Mouse (Mus musculus) C2C12 (cell line): ENCODE results near the gene Usp7. TPM values are rescaled to one million over a fixed set of nuclear protein-coding genes. Genes with fewer than 3 reads are reported as not detected.

Experiments
- H3K27me3 ChIP-seq: one replicate; pipeline ENCODE4 v1.6.1; 2011; ENCODE audit not compliant: control insufficient read depth, insufficient read depth, insufficient read length
- H3K36me3 ChIP-seq: one replicate; pipeline ENCODE4 v1.6.1; 2011; ENCODE audit not compliant: control insufficient read depth, insufficient read depth
- H3K4me3 ChIP-seq: one replicate; pipeline ENCODE4 v1.5.1; 2011; ENCODE audit warnings: mild to moderate bottlenecking, control low read depth; ENCODE audit not compliant: poor library complexity, insufficient read depth, severe bottlenecking
- H3K79me2 ChIP-seq: one replicate; pipeline ENCODE4 v1.6.1; 2011; ENCODE audit not compliant: control insufficient read depth, insufficient read depth
- H3K79me3 ChIP-seq: one replicate; pipeline ENCODE4 v1.6.1; 2011; ENCODE audit warnings: low read depth, control low read depth
- H3ac ChIP-seq: one replicate; pipeline ENCODE3; 2011; ENCODE audit warnings: low read depth; ENCODE audit not compliant: control insufficient read depth, insufficient read length
- CEBPB ChIP-seq: IDR thresholded peaks from one replicate; pipeline ENCODE4 v1.6.1; 2011; ENCODE audit warnings: low read depth, mild to moderate bottlenecking, control low read depth, moderate library complexity
- CTCF ChIP-seq: IDR thresholded peaks from one replicate; pipeline ENCODE4 v1.5.1; 2011; ENCODE audit not compliant: control insufficient read depth, insufficient read depth, insufficient read length
- FOSL1 ChIP-seq: IDR thresholded peaks from one replicate; pipeline ENCODE4 v1.8.0; 2011; ENCODE audit warnings: mild to moderate bottlenecking, low read length; ENCODE audit not compliant: poor library complexity, insufficient read depth, severe bottlenecking
- MAX ChIP-seq: IDR thresholded peaks from one replicate; pipeline ENCODE4 v1.6.1; 2011; ENCODE audit warnings: mild to moderate bottlenecking, control low read depth
- MYOD1 ChIP-seq: IDR thresholded peaks from one replicate; pipeline ENCODE4 v1.6.1; 2011; ENCODE audit warnings: low read depth; ENCODE audit not compliant: control insufficient read depth, insufficient read length
- MYOG ChIP-seq: IDR thresholded peaks from one replicate; pipeline ENCODE4 v1.6.1; 2011; ENCODE audit not compliant: control insufficient read depth, insufficient read length; ENCODE audit errors: extremely low read depth
- USF1 ChIP-seq: IDR thresholded peaks from one replicate; pipeline ENCODE4 v1.6.1; 2011; ENCODE audit warnings: low read depth, mild to moderate bottlenecking, control low read depth, moderate library complexity
- polyA plus RNA-seq: library from polyadenylated mRNA; unstranded; fragments of >200 nt; fragmentation: generic; extraction: Trizol; gene quantifications from one replicate; pipeline ENCODE4 v1.2.1, GENCODE M21; 2012; ENCODE audit warnings: missing spikeins

Usp7 gene
- polyA plus RNA-seq, 1 experiment = 28.2 TPM

DNA sequence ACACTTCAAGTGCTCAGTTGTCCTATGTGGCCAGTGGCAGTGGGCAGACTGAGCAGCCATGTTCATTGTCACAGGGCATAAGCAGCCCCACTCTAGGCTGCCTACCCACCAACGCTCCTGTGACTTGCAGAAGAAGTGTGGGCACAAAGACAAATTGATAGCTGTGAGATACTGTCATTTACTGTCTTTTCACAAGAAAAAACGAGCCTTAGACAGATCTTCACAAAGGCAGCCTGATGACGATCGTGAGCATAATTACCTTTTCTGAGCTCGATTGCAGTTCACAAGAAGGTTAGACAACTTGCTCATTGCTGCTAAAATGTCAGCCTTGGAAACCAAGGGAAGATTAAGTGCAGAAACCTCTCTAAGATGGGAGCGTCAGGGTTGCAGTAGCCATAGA, 137.0 kb downstream of the Usp7 start:
- H3K36me3 ChIP-seq = peaks cover 68% of the 10 kb centered on the region
- H3K79me3 ChIP-seq = no peaks in the 10 kb centered on the region
- H3ac ChIP-seq = no peak overlapping the region
- TF ChIP-seq MYOD1 (no peak), CTCF (no peak), MYOG (no peak), USF1 (no peak), FOSL1 (no peak), CEBPB (no peak), MAX (no peak)
- no peaks in the 10 kb centered on the region for H3K79me2 ChIP-seq
- no peaks in the 10 kb centered on the region for H3K27me3 ChIP-seq
- no peak overlapping the region for H3K4me3 ChIP-seq

DNA sequence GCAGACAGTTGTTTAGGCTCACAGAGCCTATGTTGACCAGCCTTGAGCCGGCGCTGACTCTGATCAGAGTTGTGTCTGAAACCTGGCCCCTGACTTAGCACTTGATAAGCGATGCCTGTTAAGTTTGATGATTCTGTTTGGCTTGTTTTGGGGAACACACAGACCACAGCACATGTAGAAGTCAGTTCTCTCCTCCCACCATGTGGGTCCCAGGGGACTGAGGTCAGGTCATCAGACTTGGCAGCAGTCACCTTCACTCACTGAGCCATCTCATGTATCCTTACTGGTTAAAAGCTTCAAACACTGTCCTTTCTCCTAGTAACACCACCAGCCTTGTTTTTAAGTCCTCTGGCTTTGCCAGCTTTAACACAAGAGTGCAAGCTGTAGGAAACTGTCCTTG, 142.1 kb downstream of the Usp7 start:
- no peaks in the 10 kb centered on the region for H3K79me3 ChIP-seq
- no peak overlapping the region for H3ac ChIP-seq
- H3K27me3 ChIP-seq = no peaks in the 10 kb centered on the region
- H3K79me2 ChIP-seq = no peaks in the 10 kb centered on the region
- H3K4me3 ChIP-seq = no peak overlapping the region
- no peak for TF ChIP-seq CEBPB
- no peak for TF ChIP-seq USF1
- no peak for TF ChIP-seq MYOD1
- TF ChIP-seq MAX = no peak
- H3K36me3 ChIP-seq = peaks cover 87% of the 10 kb centered on the region

DNA sequence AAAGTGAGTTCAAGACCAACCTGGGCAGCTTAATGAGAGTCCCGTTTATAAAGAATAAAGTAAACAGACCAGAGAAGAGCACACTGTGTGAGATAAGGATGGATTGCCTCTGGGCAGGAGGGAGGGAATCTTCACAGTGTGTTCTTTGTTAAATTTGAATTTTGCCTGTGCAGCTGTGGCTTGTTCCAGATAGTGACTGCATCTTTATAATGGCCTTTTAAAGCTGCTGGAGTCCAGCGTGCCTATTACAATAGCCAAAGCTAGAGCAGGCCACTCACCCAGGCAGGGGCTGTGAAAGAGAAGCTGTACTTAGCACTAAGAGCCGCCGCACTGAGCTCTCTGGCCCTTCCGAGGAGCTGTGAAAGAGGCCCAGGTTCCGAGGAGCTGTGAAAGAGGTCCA, 146.6 kb downstream of the Usp7 start:
- Histone ChIP-seq H3K79me2 (peaks cover 4% of the 10 kb centered on the region), H3K36me3 (peaks cover 75% of the 10 kb centered on the region), H3K27me3 (no peaks in the 10 kb centered on the region), H3K4me3 (no peak overlapping the region), H3ac (no peak overlapping the region), H3K79me3 (peaks cover 5% of the 10 kb centered on the region)
- TF ChIP-seq CTCF (no peak), MYOG (no peak), CEBPB (no peak), MAX (no peak)

- peaks cover 65% of the 10 kb centered on the region for H3K36me3 ChIP-seq
- peaks cover 17% of the 10 kb centered on the region for H3K79me3 ChIP-seq
- peaks cover 21% of the 10 kb centered on the region for H3K79me2 ChIP-seq
- no peaks in the 10 kb centered on the region for H3K27me3 ChIP-seq
- no peak overlapping the region for H3ac ChIP-seq
- H3K4me3 ChIP-seq = no peak overlapping the region
- TF ChIP-seq FOSL1 (no peak), CTCF (peak; percentile 66)
Measured at GRCm38 (mm10) chr16:8643855-8644254, 148.3 kb downstream of the Usp7 start.

Other genes with a start within 250 kb of the Usp7 start
- gene Pmm2, start 154.6 kb downstream of the Usp7 start, polyA plus RNA-seq = 44.2 TPM
- 8.5 TPM for gene Tmem186, start 154.6 kb downstream of the Usp7 start, polyA plus RNA-seq
- gene Carhsp1, start 120.2 kb downstream of the Usp7 start, polyA plus RNA-seq = 94.2 TPM
- gene Gm5767, start 111.5 kb downstream of the Usp7 start, polyA plus RNA-seq = not detected
- gene 1810013L24Rik, start 37.8 kb upstream of the Usp7 start, polyA plus RNA-seq = 20.1 TPM